Mouse (Mus musculus) 416B (cell line): Measurements from ENCODE around the gene Bcas3.

ENCODE experiments used
- DNase-seq: peaks from one replicate; pipeline ENCODE4 v3.0.0; 2011; ENCODE audit warnings: low read depth

Gene Bcas3

DNA sequence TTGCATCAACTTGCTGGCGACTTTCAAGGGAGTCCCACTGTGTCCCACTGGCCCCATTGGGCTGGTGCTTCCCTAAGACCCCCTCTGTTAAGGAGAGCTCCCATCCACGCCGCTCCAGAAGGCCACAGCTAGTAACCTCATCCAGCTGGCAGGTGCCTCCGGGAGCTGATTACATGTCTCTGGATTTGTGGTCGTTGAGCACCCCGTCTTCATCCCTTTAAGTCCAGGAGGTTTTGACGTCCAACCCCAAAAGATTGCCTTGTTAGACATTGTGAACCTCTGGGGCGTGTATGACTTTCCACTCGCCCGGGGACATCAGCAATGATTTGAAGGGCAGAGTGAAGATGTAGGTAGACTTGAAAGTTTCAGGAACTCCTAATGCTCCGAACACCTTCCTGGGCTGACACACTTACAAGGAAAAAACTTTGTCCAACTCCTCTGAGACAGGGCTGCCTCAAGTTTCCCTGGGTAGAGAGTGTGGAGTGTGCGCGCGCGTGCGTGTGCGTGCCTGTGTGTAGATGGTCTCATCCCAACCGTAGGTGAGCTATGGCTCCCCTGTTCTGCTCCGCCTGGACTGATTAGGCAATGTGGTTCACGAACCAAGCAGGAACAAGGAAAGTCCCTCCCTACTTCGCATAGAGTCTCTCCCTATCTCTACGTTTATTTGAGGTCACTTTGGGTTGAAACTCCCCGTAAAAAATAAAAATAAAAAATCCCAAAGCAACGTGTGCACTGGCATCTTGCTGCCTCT lies 489.8 kb downstream of the Bcas3 start:
- no peak for DNase-seq

DNA sequence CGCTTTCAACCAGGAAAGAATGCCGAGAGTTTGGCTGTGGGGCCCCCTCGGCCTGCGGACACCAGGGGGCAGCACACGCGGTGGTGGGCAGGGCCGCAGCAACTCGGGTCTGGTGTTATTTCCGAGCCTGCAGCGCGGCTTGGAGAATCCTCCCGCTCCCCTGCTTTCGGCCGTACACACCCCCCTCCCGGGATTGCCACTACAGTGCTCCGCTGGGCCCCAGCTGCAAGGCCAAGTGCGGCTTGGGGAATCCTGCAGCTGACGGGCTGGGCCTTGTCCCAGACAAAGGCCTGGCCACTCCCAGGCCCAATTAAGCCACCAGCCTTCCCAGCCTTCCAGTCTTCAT lies 490.4 kb downstream of the Bcas3 start:
- peak; percentile 88 for DNase-seq

DNA sequence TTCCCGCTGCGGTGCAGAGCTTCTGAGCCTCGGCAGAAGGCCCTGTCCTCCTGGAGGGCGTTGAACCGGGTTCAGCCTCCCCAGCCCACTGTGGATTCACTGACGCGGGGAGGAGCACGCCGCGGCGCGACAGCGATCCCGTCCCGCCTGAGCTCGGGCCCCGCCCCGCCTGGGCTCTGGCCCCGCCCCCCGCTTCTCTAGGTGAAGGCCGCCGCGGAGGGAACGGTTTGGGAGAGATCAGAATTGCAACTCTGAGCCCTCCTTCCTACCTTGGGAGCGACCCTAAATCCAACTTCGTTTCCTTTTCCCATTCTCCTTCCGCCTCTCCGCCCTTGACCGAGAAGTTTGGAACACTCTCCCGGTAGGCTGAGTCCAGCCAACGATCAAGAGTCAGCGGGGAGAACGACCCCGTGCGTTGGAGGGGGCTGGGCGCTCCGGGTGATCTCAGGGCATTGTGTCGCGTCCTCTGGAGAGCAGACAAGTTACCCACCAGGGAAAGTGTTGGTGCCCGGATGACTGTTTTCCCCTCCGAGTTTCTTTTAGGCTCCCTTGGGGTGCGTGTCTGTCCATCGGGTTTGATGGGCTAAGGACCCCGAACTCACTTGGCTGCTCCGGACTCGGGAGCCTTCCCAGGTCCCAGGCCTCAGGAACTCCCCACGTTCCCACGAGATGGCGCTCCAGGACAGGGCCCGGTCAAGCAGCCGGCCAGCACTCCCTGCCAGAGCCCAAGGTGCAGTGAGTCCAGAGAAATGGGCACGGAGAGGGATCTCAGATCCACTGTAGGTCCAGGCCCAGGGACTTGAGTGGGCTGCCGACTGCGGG lies 491.4 kb downstream of the Bcas3 start:
- DNase-seq = peak; percentile 89

DNA sequence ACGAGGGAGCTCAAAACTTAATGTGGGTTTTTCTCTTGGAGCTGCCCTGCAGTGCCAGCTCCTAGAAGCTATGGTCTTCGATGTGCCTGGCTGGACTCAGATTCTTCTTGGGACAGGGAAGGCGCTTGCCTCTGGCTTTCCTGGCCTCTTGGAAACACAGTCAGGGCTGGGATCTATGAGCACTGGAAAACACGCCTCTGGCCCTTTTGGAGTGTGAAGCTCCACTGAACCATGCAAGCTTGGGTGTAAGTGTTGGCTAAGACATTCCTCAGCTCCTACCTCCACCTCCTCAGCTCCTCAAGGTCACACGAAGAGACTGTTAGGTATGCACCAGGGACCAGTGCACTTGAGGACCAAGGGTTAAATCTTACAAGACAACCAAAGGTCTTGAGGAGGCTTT lies 492.0 kb downstream of the Bcas3 start:
- DNase-seq = no peak

DNA sequence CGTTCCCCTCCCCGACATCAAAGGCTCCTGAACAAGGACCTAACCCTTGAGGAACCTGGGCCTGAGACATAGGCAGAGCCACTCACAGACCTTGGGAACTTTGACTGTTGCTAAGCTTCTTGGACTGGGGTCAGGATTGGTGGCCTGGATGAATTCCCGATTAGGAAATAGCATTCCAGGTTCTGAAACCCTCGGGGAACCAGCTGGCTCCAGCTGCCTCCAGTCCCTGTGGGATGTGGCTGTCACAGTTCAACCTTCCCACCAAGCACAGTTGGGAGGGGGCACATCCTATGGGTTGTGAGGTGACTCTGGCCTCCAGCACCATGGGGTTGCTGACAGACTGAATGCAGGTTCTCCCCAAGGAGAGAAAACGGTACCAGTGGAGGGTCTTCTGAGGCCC lies 493.0 kb downstream of the Bcas3 start:
- no peak for DNase-seq

DNA sequence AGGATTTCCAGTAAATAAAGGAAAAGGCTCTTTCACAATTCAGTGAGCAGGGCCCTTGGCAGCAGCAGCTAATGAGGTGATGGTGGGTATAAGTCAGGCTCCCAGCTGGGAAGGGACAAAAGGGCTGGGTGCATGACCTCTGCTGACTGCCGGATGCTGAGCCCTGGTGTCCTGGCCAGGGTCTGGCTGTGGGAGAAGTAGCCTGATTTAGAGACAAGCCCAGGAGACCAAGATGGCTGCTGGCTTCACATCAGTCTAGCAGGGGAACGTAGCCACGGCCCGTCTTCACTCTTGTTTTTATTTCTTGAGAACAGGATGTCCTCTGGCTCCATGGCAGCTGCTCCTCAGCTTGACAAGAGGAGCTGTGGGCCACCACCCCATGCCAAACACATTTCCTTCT lies 493.5 kb downstream of the Bcas3 start:
- DNase-seq = no peak

DNA sequence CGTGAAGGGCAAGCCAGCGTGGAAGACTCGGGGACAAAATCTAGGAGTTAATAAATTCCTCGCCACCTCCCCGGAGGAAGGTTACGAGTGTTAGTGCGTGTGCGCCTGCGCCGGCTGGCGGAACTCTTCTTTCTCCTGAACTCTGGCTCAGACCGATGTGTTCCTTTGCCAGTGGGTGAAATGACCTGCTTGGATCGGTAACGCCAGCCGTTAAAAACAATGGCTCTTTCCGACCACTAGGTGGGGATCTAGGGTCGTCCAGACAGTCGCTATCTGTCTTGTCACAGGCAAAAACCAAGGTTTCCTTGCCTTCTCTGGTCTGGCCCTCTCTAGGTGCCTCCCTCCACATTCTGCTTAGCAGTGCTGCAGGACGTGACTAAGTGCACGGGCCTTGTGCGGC lies 496.1 kb downstream of the Bcas3 start:
- DNase-seq = peak; percentile 95

DNA sequence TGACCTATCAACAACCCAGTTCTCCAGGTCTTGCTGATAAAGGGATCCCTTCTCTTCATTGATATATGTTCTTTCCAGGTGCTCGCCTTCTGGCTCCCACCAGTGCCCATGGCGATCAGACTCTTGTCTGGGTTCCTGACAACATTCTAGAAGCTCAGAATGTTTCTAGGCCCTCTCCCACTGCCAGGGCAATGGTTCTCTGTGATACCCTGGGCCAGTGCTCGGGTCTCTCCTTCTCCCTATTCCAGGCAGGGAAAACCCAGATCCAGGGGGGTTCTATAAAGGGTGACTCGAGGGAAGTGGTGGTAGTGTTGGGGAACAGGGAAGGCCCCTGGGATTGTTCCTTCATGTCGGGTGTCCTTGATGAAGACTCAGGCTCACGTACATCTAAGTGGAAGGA lies 497.3 kb downstream of the Bcas3 start, which contains the start of gene Gm11444:
TSS of gene Gm11444 (minus strand) at position 101 of the 400 bp plus-strand sequence.
- no peak for DNase-seq

DNA sequence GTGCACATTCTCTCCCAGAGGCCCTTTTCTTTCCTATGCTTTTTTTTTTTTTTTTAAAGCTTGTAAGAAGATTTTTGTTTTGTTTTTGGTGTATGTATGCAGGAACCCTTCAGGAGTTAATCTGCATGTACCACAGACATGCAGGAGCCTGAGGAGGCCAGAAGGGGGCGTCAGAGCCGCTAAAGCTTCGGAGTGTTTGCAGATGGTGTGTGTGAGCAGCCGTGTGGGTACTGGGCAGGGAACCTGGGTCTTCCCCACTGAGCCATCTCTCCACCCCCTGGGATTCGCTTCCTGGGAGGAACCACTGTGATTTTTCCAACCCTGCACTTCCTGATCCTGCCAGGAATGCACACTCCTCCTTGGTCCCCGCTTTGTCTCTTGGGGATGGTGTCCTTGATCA lies 497.8 kb downstream of the Bcas3 start:
- DNase-seq = peak; percentile 27

DNA sequence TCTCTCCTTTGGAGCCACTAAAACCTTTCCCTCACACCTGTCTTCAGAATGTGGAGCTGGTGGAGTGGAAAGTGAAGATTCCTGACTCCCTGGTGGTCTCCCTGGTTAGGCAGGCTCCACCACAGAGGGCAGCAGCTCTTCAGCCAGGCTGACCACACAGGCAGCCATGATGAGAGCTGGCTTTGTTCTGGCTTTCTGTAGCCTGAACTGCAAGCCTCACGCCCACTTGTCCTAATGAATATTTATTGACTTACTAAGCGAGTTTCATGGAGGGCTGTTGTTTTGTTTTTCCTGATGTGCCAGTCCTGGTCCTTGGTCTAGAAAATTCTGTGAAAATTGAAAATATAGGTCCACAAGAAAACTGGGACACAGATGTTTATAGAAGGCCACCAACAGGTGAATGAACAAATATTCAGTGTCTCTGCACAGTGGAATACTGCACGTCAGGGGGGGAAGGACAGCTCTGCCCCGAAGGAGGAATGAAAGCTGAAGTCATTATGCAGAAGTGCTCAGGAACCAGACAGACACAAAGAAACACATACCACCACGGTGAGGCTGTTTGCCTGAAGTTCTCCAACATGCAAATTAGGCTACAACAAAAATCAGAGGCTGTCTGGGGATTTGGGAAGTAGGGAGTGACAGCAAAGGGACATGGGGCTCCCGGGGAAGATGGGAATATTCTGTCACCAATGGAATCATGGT lies 505.2 kb downstream of the Bcas3 start:
- DNase-seq = no peak

DNA sequence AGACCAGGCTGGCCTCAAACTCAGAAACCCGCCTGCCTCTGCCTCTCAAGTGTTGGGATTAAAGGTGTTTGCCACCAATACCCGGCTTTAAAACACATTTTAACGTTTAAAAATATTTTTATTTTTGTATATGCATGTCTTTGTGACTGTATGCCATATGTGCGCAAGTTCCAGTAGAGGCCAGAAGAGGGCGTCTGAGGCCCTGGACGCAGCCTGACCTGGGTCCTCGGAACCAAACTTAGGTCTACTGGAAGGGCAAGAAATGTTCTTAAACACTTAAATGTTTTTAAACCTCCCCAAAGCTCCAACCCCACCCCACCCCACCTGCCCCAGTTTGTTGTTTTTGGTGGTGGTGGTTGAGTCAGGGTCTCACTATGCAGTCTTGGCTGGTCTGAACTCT lies 511.4 kb downstream of the Bcas3 start:
- peak; percentile 55 for DNase-seq
